Mouse (Mus musculus) layer of hippocampus, adult 9-10 months (tissue): Measurements from ENCODE around the gene Zfp319.

Source experiments
- DNase-seq: peaks from one replicate; pipeline ENCODE4 v3.0.0; 2022; ENCODE audit warnings: low spot score

The Zfp319 gene

DNA sequence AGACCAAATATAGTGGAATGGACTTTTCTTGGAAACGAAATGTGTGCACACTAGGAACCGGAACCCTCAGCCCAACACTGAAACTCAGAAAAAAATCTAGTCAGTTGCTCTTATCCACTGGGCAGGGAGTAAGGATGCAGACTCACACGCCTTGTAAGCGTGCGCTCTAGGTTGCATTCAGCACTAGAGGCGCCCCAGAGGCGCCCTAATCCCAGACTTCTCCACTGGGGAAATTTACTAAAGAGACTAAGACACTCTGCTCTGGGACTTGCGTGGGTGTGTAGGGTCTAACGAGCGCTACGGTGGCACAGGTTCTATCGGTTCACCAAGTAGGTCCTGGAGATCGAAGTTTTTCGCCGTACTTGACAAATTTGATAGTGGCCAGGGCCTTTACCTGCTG lies 19.7 kb upstream of the Zfp319 start:
- no peak for DNase-seq

DNA sequence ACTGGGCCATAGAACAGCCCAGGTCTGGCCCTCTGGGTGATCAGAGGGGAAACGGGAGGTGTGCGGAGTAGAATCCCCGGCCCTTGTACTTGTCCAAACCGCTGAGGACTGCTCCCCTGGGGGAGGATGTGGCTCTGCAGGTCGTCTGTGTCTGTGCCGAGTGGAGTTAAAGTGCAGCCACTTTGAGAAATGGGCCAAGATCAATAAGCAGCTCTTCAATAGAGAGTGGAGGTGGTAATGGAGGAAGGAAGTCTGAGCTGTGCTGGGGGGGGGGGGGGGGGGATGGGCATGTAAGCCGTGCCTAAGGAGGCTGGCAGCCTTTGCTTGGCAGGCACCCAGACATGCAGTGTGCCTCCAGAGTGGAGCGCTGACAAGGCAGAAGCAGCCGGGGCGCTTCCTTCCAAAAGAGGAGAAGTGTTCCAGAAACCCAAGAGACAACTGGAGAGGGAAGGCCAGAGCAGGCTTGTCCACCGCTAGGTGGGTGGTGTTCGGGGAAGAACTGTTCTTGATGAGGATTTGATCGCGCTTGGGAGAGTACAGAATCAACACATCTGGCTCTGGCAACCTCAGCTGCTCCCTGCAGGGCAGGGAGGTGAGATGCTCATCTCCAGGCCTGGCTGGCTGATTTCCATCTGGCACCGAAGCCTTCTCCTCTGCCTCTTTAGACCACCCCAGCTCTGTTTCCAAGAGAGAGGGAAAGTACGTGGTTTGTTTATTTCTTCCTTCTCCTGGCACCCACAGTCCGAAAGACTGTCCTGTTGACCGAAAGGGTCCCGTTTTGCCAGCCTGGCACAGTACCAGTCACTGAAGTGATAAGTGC lies 17.3 kb upstream of the Zfp319 start:
- DNase-seq = no peak

DNA sequence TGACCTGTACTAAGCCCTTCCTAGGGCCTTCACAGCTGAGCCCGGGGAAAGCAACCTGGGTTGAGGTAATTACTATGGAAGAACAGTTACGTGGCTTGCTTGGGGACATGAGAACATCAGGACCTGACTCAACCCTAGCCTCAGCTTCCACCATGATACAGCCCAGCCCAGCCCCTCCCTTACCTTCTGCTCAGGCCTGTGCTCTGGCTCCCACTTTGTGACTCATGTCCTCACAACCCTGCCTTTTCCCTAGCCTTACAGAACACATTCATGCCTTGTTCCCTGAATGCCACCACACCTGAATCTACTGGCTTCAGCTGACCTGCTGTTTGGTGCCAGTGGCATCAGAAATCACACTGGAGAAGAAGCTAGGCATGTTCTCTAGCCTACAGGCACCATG lies 16.6 kb upstream of the Zfp319 start:
- no peak for DNase-seq

DNA sequence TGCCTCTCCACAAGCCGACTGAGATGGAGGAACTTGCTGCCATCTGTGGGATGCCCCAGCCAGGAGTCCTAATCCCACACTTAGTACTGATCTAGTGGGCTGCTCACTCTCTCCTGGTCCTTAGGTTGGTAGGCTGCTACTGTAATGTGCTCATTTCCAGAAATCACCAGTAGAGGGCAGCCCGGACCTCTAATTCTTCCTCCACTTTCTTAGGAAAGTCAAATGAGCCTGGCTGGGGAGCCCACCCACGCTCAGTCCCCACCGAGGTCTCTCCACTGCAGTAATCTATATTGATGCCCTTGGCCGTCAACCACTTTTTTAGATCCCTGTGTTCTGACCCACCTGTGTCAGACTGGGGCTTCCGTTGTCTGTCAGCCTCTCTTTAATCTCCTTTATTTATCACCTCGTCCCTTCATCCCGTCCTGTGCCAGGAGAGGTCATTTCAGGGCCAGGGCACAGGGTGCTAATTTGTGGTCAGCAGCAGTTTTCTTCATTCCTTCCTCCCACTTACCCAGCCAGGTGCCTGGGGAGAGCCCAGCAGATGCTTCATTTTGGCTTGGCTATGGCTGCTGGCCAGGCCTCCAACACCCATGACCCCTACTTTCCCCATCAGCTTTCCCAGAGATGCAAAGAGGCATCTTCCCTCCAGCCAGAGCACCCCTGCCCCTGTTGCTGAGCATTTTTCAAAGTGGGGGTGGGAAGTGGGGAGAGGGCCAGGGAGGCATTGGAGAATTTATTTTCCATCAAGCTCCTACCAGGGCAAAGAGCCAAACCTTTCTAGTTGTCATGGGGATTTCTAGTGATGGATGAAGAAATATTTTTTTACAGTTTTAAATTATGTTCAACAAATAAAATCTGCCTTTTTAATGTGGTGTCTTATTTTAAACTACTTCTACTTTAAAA lies 15.1 kb upstream of the Zfp319 start:
- peak; percentile 69 for DNase-seq

DNA sequence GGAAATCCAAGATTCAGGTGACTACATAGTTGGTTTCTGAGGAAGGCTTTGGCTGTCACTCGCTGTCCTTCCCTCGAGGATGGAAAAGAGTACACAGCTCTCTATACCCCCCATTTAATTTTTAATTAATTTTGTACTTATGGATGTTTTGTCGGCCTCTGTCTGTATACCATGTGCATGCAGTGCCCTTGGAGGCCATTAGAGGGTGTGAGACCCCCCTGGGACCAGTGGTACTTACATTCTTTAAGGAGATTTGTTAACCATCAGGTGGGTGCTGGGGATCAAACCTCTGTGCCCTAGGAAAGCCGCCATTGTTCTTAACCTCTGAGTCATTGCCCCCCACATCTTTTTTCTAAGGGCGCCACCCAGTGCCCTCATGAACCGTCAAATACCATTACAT lies 12.9 kb upstream of the Zfp319 start:
- no peak for DNase-seq

DNA sequence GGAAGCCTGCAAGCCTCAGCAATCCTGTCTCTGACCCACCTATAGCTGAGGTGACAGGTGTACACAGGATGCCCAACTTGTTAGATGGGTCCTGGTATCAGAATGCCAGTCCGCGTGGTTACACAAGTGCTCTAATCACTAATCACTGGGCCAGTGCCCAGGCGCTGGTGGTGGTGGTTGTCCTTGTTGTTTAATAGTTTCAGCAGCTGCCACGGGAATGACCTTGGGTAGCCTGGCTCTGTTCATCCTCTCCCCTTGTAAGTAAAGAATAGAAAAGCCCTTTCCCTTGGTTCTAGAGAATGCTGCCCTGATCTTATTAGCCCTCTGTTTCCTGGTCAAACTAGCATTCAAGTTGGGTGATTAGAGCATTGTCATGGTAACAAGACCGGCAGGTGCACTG lies 10.0 kb upstream of the Zfp319 start:
- no peak for DNase-seq

DNA sequence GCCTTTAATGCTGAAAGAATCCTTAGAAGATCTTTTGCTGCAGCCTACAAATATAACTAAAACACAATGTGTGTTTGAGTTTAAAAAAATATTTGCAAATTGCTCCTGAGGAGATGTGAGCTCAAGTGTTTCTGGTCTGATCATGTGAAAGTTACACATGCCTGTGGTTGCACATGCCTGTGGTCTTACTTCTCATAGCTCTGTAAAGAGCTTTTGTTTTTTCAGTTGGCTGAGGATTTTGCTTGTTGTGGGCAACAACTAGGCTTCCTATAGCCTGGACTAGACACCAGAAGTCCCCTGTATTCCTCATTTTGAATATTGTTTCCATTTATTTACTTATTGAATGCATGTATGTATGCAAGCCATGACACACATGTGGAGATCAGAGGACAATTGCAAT lies 4.6 kb upstream of the Zfp319 start:
- no peak for DNase-seq

DNA sequence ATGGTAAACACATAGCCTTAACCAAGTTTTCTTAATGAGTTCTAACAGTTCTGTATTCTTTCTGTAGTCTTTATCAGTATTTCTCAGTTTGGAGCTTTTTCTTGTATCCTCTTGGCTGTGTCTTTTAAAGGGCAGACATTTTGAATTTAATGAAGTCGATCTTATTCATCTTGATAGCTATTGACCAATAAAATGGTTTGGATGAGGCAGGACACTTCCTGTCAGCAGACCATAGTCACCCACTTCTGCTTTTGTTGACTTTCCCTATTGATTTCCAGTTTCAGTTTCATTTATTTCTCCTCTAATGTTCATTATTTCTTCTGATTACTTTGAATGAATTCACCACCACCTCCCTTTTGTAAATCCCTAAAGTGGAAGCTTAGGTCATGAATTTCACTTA lies 4.0 kb upstream of the Zfp319 start:
- no peak for DNase-seq

DNA sequence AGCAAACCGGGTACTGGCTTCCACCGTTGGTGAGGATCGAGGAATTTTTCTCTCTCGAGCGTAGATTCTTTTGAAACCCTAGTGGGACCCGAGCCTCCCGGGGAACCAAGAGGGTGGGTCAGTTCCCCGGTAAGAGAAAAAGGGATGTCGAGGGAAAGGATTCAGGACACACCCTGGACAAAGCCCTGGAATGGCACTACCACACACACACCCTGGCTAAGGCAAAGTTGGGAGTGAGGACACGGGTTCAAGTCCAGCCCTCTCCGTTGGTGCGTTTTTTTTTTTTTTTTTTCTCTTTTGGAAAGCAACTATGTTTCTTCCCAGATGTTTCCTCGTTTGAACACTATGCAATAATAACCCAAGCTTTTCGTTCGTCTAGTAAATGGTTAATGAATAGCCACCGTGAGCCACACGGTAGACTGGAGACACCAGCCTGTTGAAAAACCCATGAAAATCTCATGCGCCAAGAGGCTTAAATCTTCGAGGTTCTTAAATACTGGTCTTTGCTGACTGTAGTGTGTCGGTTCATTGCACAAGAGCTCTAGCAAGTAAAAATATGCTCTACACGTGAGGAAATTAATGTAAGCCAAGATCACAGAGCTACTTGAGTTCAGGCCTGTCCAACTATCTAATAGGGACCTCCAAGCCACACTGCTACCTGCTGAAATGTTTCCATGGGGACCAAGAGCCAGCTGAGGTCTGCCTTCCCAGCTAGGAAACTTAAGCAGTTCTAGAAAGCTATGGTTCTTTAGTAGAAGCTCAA lies 868 bp upstream of the Zfp319 start:
- DNase-seq = no peak

DNA sequence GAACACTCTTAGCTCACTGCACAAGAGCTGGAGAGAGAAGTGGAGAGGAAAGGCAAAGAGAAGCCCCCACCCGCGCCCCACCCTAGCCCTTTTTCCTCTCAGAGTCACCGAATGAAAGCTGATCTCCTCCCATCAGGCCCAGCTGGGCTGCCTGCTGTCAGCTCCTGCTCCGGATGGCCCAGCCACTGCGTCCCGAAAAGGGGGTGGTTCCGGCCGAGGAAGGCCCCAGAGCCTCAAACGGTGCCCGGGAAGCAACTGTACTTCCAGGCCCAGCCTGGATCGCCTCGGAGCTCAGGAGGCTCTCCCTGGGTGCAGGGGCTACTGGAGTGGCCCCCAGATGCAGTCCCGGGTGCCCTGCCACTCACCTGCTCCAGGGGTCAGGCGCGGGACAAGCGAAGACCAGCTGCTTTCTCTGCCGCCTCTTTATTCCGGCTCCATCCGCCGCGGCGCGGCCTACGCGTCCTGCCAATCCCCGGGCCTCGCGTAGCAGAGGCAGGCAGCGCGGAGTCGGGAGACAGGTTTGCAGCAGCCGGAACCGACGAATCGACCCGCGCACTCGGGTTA lies 512 bp downstream of the Zfp319 start:
- no peak for DNase-seq

DNA sequence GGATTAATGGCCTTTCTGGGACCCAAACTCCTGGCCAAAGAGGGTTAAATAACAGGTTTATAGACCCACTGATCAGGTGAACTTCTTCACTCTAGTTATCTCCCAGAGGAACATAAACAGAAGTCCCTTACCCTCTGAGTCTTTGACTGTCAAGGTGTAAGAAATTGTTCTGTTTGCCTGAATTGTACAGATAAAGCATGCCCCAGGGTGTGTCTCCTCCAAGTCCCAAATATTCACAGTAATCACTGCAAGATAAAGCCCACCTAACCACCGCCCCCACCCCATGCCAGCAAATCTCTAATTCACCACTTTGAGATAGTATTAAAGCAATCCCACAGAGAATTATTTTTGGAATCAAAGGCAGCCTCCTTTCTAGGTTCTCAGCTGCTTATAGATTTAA lies 1.4 kb downstream of the Zfp319 start:
- no peak for DNase-seq

DNA sequence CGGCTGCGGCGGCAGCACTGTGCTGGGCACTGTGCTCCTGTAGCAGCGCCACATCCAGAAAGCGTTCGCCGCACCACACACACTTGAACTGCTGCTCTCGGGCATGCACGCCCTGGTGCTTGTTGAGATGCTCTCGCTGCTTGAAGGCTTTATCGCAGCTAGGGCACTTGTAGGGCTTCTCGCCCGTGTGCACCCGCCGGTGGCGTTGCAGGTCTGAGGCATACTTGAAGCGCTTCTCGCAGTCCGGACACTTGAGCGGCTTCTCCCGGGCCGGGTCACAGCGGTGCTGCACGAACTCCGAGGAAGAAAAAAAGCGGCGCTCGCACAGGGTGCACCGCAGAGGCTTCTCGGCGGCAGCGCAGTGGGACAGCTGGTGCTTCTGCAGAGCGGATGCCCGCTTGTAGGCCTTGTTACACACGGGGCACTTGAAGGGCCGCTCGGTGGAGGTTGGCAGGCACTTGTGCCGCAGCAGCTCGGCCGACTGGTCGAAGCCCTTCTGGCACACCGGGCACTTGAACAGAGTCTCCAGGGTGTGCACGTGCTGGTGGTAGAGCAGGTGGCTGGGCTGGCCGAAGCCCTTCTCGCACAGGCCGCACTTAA lies 3.8 kb downstream of the Zfp319 start:
- DNase-seq = no peak

DNA sequence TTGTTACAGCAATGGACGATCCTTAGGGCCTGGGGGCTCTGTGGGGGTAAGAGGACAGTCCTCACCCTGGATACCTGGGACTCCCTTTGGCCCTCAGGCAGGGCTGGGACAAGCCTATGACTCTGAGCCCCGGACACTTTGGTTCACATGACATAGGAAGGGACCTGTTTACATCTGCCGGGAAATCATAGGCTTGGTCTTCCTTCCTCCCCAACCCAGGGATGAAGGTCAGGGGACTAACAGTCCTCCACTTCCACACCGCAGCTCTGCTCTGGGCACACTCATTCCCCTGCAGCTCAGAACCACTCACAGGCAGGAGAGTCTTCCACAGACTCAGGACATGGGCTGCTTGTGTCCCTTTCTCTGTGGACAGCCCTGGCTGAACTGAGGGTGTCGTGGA lies 4.9 kb downstream of the Zfp319 start:
- no peak for DNase-seq

DNA sequence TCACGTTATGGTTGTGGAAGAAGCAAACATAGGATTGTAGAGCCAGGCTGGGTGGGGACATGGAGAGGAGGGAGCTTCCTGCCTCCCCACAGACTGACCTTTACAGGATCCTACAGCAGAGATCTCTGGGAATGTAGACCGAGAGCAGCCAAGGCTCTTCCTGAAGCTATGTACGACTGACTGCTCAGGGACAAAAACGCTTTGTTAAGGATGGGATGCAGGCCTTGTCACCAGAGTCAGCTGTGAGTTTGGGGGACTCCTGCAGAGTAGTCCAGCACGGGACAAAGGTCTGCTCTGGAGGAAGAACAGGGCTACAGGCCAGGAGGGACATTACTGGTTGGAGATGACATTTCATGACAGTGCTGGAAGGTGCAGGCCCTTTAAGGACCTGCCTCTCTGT lies 7.1 kb downstream of the Zfp319 start:
- no peak for DNase-seq

DNA sequence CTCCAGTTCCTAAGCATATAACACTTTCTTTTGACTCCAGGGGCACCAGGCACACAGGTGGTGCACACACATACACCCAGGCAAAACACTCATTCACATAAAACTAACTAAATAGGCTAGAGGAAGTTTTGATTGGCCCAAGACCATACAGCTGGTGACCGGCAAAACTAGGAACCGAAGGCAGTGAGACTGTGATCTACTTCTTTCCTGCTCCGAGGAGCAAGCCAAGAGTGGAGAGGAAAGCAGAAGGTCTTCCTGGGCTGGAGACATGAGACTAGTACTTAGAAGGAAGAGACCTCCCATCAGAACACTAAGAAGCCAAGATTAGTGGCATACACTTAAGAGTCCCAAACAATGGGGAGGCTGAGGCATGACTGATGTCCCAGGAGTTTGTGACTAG lies 8.5 kb downstream of the Zfp319 start:
- no peak for DNase-seq

DNA sequence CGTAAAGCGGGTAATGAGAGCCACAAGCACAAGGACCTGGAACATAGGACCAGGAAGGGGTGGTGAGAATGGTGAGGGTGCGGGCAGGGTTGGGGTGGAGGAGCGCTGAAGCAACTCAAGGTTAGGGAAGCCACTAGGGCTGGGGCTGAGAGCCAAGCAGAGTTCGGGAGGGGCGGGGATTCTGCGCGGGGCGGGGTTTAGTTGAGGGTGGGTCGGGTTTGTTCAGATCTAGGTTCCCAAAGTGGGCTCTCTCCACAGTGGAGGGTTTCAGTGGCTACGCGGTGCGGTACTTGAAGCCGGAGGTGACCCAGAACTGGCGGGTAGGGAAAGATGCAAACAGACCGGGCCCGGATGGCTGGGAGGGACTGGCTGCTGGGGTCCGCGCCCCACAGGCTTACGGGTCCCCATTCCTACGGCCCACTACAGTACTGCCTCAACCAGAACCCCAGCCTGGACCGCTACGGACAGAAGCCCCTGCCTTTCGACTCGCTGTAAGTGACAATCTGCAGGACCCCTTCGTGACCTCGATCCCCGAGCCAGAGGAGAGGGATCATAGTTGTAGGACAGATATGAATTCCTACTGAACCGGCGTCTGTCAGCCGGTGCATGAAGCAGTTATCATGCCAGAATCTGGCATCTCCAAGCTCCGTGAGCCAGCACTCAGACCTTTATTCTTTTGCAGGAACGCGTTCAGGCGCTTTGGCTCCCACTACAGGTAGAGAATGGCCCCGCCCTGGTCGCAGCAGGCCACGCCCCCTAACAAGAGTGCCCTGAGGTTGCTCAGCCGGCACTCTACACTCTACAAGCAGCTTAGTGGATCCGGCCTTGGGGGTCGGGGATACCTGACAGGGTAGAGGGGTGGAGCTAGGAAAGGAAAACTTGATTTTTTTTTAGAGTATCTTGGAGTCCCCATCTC lies 11.3 kb downstream of the Zfp319 start:
- no peak for DNase-seq

DNA sequence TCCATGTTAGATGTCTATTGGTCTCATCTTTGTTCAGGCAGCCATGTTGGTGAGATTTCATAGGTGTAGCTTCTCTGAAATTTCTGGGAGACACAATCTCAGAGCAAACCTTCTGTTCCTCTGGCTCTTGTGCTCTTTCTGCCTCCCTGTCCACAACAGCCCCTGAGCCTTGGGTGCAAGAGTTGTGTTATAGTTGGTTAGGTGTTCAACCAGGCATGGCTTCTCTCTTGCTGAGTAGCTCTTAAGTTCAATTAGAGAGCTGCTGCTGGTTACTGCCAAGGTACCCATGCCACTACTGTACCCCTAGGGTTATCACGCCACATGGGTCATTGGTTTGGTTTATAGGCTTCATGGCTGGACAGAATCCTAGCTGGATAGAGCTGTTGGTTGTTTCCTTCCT lies 16.4 kb downstream of the Zfp319 start:
- no peak for DNase-seq

DNA sequence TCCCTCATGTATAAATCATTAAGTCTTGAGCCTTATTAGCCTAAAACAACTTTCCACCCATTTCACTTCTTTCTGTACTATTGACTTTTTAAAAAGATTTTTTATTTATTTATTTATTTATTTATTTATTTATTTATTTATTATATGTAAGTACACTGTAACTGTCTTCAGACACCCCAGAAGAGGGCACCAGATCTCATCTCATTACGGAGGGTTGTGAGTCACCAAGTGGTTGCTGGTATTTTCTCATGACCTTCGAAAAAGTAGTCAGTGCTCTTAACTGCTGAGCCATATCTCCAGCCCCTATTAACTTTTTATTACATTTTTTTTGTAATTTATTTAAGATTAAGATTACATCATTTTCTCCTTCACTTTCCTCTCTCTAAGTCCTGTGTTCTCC lies 17.0 kb downstream of the Zfp319 start:
- no peak for DNase-seq

DNA sequence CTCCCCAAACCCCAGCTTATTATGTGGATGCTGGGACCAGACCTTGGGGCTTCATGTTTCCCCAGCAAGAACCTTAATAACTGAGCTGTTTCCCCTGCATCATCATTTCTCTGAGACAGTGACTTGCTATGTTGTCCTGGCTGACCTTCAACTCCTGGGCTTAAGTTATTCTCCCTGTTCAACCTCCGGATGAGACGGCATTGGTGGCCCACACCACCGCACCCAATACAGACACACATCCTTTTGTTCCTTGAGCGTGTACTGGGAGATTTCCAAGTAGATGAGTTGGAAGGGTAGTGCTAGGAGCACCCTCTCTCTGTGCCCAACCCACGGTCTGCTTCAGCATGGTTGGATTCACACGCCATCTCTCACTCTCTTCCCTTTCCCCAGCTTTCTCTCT lies 17.9 kb downstream of the Zfp319 start:
- DNase-seq = no peak

DNA sequence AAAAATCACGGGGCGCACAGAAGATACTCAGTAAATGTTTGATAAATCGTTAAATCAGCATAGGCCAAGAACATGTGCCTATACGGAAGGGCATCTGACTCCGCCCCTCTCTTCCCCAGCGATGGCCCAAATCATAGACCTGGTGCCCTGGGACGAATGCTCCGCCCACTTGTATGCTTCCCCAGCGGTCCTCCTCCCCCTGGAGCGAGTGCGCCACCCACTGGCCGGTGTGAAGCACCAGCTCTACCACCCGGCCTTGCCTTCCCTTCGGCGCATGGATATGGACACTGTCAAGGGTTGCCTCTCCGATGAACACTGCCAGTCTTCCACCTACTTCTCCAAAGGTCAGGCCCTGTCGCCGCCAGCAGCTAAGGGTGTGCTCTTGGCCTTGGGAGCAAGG lies 18.9 kb downstream of the Zfp319 start:
- no peak for DNase-seq
